Mouse (Mus musculus): ENCODE results near the gene Ifnz.
"Not testable (repeated sequence)": the region's sequence is repeated elsewhere in the genome, so short reads cannot be mapped to it uniquely, and the experiment has no call there.

The Ifnz gene

DNA sequence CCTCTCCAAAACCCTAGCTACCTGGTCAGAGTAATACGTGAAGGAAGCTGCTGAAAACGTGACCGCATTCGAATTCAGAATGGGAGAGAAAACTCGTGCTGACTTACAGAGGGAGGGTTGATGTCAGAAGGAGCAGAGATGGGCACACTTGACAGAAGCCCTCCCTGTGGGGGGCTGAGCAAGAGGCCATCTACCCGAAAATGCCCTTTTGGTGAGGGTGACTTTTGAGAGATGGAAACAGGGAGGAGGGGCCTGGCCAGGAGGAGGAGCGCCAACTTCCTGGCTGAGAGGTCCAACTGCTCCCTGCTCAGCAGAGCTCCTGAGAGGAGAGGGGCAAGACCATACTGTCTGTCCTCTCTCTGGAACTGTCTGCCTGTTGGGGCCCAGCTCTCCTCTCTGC, at the start of gene Ifnz:
Gene Ifnz, plus strand, starts transcription at position 301 of the 400 bp plus-strand sequence.
- DNase-seq, result not testable (repeated sequence)

DNA sequence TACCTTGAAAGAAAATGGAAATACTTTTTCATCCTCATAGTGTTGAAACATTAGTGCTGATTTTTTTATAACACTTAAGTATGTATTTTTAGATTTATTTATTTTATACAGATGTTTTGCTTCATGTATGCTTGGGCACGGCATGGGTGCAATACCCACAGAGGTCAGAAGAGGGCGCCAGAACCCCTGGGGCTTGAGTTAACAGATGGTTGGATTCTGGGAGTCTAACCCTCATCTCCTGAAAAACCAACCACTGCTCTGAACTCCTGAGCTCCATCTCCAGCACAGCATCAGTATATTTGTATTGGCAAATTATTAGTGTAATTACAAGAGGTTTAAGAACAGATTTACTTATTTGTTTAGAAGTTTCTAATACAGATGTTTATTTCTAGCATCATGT, 43.5 kb upstream of the Ifnz start:
- no peak for DNase-seq

DNA sequence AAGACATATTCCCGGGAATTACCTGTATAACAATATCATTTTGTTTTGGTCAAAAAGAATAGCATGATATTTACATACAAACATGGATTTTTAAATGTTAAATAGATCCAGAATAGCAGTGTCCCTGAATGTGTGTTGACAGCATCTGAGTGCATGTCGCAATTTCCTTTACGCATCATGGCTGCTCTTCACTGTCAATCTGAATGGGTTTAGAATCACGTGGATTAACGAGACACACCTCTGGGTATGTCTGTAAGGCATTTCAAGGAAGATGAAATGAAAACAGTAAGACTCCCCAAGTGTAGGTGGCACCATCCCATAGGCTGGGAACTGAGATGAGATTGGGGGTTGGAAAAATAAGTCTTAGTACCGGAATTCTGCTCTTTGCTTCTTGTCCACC, 42.9 kb upstream of the Ifnz start:
- DNase-seq, result no peak

DNA sequence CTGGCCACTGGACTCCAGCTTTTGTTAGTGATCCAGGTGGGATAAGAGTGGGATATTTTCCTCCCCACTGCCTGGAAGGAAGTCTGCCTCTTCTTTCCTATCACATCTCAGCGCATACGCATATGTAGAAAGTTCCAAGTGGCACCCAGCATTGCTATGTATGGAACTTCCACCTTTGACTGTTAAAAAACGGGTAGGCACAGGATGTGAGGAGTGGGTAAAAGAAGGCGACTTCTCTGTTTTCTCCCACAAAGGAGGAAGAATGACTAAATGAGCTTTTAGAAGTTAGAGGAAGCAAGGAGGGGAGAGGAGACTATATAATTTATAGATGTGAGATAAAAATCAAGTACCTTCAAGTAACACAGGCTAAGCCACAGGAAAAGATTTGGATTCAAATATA, 40.5 kb upstream of the Ifnz start:
- no peak for DNase-seq

- DNase-seq, result no peak
Measured at GRCm38 (mm10) chr4:88742771-88743371, 39.1 kb upstream of the Ifnz start.

DNA sequence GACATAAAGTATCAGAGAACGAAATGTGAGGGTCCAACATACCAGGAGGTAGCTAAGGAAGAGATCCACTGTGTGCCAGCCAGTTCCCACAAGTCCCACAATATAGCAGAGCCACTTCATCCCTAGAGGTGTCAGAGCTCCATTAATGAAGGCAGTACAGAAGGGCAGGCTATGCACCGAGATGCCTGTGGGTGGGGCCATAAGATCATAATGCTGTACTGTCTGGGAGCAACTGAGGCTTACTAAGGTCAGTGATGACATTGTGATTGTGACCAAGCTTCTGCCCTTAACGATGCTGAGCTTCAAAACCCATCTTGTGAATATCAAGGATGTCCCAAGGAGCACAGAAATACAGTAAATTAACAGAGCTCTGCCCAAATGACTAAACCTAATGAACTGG, 37.7 kb upstream of the Ifnz start:
- no peak for DNase-seq

DNA sequence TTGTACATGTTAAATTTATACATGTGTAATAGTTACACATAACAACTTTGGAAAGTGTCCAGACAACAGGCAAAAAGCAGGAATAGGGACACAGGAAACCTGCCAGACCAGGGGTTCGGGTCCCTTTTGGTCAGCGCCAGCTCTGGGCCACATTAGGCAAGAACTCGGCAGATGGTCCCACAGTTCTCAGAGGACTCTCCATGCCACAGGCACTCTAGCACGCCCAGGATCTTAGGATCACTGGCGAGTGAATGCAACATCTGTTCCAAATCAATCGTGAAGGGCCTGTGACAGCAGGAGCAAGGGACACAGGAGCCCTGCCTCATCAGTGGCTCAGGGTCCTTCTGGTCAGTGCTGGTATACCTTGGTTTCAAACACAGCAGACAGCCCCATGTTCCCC, 32.0 kb upstream of the Ifnz start:
- no peak for DNase-seq

DNA sequence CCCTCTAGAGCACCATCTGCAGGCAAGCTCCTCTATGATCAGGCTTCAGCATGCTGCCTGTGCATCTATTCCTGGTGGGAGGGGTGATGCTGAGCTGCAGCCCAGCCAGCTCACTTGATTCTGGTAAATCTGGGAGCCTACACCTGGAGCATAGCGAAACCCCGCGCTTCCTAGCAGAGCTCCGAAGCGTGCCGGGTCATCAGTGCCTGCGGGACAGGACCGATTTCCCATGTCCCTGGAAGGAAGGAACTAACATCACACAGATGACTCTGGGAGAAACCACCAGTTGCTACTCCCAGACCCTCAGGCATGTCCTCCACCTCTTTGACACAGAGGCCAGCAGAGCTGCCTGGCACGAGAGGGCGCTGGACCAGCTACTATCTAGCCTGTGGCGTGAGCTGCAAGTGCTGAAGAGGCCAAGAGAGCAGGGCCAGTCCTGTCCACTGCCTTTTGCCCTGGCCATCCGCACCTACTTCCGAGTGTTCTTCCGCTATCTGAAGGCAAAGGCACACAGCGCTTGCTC, 27.1 kb upstream of the Ifnz start, which contains the start of gene Gm13271:
Gene Gm13271, plus strand, starts transcription at position 51 of the 523 bp plus-strand sequence.
- DNase-seq, result peak; percentile 94

- DNase-seq, result peak; percentile 47
Measured at GRCm38 (mm10) chr4:88756581-88757513, 25.1 kb upstream of the Ifnz start.

- DNase-seq, result peak; percentile 98
Measured at GRCm38 (mm10) chr4:88757628-88758031, 24.3 kb upstream of the Ifnz start.

GRCm38 (mm10) chr4:88758751-88759150, 23.2 kb upstream of the Ifnz start:
- peak; percentile 76 for DNase-seq

DNA sequence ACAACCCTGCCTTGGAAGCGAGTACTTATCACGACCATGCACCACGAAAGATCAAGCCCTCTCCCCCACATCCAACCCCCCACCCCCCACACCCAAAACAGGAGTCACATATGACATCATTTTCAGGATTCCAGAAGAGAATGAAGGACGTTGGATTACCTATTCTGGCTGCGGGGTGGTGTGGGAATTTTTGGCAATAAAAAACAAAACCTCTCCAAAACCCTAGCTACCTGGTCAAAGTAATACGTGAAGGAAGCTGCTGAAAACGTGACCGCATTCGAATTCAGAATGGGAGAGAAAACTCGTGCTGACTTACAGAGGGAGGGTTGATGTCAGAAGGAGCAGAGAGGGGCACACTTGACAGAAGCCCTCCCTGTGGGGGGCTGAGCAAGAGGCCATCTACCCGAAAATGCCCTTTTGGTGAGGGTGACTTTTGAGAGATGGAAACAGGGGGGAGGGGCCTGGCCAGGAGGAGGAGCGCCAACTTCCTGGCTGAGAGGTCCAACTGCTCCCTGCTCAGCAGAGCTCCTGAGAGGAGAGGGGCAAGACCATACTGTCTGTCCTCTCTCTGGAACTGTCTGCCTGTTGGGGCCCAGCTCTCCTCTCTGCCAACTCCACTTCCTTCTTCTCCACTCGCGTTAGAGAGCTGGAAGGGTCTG, 22.2 kb upstream of the Ifnz start, which contains the start of gene Gm13283:
Gene Gm13283, plus strand, starts transcription at position 510 of the 659 bp plus-strand sequence.
- DNase-seq, result peak; percentile 88

DNA sequence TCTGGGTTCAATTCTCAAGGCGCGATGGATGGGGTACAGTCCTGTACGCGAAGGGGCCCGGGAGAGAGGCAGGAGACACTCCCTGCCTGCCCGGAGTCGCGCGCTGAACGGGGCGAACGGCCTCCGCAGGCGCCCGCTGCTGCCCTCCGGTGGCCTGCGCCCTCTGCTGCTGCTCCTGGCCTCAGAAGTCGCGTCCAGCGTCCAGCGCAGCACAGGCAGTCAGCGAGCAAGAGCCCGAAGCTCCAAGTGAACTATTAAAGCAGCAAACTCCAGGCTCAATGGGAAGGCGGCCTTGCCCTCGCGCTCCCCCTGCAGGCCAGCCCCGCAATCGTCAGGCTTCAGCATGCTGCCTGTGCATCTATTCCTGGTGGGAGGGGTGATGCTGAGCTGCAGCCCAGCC, 21.5 kb upstream of the Ifnz start:
- DNase-seq, result peak; percentile 76

DNA sequence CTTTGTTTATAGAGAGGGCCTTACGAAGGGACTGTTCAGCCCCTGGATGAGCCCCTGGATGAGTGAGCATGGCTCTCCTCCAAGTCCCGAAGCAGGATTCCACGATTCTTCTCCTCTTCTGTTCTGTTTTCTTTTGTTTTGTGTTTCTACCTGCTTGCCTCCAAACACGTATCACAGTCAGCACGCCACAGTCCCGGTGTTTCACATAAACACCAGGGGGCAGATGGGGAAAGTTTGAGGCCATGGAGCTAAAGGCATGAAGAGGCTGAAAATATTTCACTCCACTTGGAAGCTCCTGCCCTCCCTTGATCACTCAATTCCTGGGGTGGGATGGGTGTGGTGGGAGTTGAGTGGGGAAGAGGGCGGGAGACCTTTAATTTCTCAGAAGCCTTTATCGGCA, 20.2 kb upstream of the Ifnz start:
- peak; percentile 94 for DNase-seq

- peak; percentile 62 for DNase-seq
Measured at GRCm38 (mm10) chr4:88762341-88762740, 19.6 kb upstream of the Ifnz start.

DNA sequence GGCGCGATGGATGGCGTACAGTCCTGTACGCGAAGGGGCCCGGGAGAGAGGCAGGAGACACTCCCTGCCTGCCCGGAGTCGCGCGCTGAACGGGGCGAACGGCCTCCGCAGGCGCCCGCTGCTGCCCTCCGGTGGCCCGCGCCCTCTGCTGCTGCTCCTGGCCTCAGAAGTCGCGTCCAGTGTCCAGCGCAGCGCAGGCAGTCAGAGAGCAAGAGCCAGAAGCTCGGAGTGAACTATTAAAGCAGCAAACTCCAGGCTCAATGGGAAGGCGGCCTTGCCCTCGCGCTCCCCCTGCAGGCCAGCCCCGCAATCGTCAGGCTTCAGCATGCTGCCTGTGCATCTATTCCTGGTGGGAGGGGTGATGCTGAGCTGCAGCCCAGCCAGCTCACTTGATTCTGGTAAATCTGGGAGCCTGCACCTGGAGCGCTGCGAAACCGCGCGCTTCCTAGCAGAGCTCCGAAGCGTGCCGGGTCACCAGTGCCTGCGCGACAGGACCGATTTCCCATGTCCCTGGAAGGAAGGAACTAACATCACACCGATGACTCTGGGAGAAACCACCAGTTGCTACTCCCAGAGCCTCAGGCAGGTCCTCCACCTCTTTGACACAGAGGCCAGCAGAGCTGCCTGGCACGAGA, 18.4 kb upstream of the Ifnz start:
- DNase-seq, result peak; percentile 62

DNA sequence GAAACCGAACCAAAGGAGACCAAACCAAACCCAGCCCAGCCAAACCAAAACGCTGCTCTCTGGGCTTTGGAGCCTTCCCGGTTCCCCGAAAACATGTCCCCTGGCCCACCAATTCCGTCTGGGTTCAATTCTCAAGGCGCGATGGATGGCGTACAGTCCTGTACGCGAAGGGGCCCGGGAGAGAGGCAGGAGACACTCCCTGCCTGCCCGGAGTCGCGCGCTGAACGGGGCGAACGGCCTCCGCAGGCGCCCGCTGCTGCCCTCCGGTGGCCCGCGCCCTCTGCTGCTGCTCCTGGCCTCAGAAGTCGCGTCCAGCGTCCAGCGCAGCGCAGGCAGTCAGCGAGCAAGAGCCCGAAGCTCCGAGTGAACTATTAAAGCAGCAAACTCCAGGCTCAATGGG, 8.4 kb upstream of the Ifnz start, which contains the start of gene Gm13290:
Gene Gm13290, plus strand, starts transcription at position 301 of the 400 bp plus-strand sequence.
- not testable (repeated sequence) for DNase-seq

DNA sequence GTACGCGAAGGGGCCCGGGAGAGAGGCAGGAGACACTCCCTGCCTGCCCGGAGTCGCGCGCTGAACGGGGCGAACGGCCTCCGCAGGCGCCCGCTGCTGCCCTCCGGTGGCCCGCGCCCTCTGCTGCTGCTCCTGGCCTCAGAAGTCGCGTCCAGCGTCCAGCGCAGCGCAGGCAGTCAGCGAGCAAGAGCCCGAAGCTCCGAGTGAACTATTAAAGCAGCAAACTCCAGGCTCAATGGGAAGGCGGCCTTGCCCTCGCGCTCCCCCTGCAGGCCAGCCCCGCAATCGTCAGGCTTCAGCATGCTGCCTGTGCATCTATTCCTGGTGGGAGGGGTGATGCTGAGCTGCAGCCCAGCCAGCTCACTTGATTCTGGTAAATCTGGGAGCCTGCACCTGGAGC, 5.3 kb upstream of the Ifnz start, which contains the start of gene Gm13289:
Gene Gm13289, plus strand, starts transcription at position 301 of the 400 bp plus-strand sequence.
- DNase-seq, result not testable (repeated sequence)

DNA sequence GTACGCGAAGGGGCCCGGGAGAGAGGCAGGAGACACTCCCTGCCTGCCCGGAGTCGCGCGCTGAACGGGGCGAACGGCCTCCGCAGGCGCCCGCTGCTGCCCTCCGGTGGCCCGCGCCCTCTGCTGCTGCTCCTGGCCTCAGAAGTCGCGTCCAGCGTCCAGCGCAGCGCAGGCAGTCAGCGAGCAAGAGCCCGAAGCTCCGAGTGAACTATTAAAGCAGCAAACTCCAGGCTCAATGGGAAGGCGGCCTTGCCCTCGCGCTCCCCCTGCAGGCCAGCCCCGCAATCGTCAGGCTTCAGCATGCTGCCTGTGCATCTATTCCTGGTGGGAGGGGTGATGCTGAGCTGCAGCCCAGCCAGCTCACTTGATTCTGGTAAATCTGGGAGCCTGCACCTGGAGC, 2.4 kb upstream of the Ifnz start, which contains the start of gene Gm13272:
Gene Gm13272, plus strand, starts transcription at position 301 of the 400 bp plus-strand sequence.
- DNase-seq, result not testable (repeated sequence)

- peak; percentile 54 for DNase-seq
Measured at GRCm38 (mm10) chr4:88780320-88780719, 1.6 kb upstream of the Ifnz start.

- DNase-seq, result not testable (repeated sequence)
Measured at GRCm38 (mm10) chr4:88782335-88782734, 404 bp downstream of the Ifnz start.

DNA sequence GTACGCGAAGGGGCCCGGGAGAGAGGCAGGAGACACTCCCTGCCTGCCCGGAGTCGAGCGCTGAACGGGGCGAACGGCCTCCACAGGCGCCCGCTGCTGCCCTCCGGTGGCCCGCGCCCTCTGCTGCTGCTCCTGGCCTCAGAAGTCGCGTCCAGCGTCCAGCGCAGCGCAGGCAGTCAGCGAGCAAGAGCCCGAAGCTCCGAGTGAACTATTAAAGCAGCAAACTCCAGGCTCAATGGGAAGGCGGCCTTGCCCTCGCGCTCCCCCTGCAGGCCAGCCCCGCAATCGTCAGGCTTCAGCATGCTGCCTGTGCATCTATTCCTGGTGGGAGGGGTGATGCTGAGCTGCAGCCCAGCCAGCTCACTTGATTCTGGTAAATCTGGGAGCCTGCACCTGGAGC, 3.5 kb downstream of the Ifnz start, which contains the start of gene Gm13276:
Gene Gm13276, plus strand, starts transcription at position 301 of the 400 bp plus-strand sequence.
- not testable (repeated sequence) for DNase-seq
